Mouse (Mus musculus) cortical plate, adult 2 months (tissue): ENCODE measurements around the gene Stx5a.

ENCODE experiments used
- CTCF ChIP-seq: fragments of 200-500 bp; IDR thresholded peaks from 2 replicates; pipeline ENCODE4 v1.5.1; 2011; ENCODE audit warnings: mild to moderate bottlenecking, control low read depth, low read length; ENCODE audit not compliant: insufficient read depth; ENCODE audit errors: extremely low read depth
- POLR2A ChIP-seq: fragments of 200-500 bp; IDR thresholded peaks from 2 replicates; pipeline ENCODE4 v1.6.1; 2011; ENCODE audit warnings: mild to moderate bottlenecking, low read length, control low read depth; ENCODE audit not compliant: insufficient read depth; ENCODE audit errors: extremely low read depth

DNA sequence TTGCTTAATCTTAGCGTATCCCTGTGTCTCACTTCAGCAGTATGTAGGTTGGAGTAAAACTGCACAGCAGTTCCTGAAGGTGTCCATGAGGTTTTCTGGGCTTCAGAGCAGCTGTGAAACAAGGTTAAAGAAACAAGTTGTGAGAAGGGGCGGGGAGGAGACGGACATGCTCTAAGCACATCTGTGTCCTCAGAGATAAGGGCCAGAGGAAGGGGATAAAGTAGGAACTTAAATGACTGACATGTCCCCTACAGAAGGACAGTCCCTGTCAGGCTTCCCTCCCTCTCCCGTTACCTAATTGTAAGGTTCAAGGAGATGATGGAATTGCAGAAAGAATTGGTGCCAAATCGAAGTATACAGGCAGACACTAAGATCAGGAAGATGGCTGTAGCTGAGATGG is 31.8 kb downstream of the Stx5a start:
- no peak for TF ChIP-seq POLR2A
- TF ChIP-seq CTCF, result no peak
